Mouse (Mus musculus) liver, embryonic 13.5 days (tissue): ENCODE results near the gene Ndufa4. TPM values are rescaled to one million over a fixed set of nuclear protein-coding genes. Genes with fewer than 3 reads are reported as not detected.

Experiments used
- ATAC-seq: fragments of 200-750 bp; cut with Nextera tagmentation; 2 replicates; pipeline ENCODE4 v1.8.0; 2017; ENCODE audit warnings: low read depth, mild to moderate bottlenecking, moderate number of reproducible peaks, moderate library complexity
- DNase-seq: peaks from one replicate; pipeline ENCODE4 v3.0.0; 2022
- H3K27ac ChIP-seq: fragments of 300-500 bp; sonication (generic); 2 replicates; pipeline ENCODE4 v1.5.1; 2015; ENCODE audit warnings: moderate library complexity, mild to moderate bottlenecking, inconsistent platforms
- H3K27me3 ChIP-seq: fragments of 300-500 bp; sonication (generic); 2 replicates; pipeline ENCODE4 v1.6.1; 2015; ENCODE audit warnings: mild to moderate bottlenecking, inconsistent platforms
- H3K36me3 ChIP-seq: fragments of 300-500 bp; sonication (generic); 2 replicates; pipeline ENCODE4 v1.6.1; 2015; ENCODE audit warnings: mild to moderate bottlenecking, inconsistent platforms
- H3K4me1 ChIP-seq: fragments of 300-500 bp; sonication (generic); replicated peaks from 2 replicates; pipeline ENCODE4 v1.6.1; 2015; ENCODE audit warnings: inconsistent platforms
- H3K4me2 ChIP-seq: fragments of 300-500 bp; sonication (generic); 2 replicates; pipeline ENCODE4 v1.6.1; 2015; ENCODE audit warnings: inconsistent platforms, mild to moderate bottlenecking, moderate library complexity
- H3K4me3 ChIP-seq: fragments of 300-500 bp; sonication (generic); replicated peaks from 2 replicates; pipeline ENCODE4 v1.5.1; 2015; ENCODE audit warnings: mild to moderate bottlenecking, inconsistent platforms
- H3K9ac ChIP-seq: fragments of 300-500 bp; sonication (generic); 2 replicates; pipeline ENCODE4 v1.6.1; 2015; ENCODE audit warnings: mild to moderate bottlenecking, inconsistent platforms
- H3K9me3 ChIP-seq: fragments of 300-500 bp; sonication (generic); replicated peaks from 2 replicates; pipeline ENCODE4 v1.6.1; 2016; ENCODE audit warnings: inconsistent platforms
- WGBS: fragments of 180-500 bp; shearing (Covaris S2); methylation state at CpG from one replicate; pipeline ENCODE4 v1.1.7; 2015; ENCODE audit not compliant: insufficient replicate concordance; 5-methylcytosine and 5-hydroxymethylcytosine counted together
- polyA plus RNA-seq: library from polyadenylated mRNA; unstranded; fragments of >200 nt; fragmentation: Nextera tagmentation; extraction: Ambion mirVana; gene quantifications from 2 replicates; pipeline ENCODE4 v1.2.1, GENCODE M21; 2015

Ndufa4 gene
- 582 and 608 TPM in 2 replicates for polyA plus RNA-seq

DNA sequence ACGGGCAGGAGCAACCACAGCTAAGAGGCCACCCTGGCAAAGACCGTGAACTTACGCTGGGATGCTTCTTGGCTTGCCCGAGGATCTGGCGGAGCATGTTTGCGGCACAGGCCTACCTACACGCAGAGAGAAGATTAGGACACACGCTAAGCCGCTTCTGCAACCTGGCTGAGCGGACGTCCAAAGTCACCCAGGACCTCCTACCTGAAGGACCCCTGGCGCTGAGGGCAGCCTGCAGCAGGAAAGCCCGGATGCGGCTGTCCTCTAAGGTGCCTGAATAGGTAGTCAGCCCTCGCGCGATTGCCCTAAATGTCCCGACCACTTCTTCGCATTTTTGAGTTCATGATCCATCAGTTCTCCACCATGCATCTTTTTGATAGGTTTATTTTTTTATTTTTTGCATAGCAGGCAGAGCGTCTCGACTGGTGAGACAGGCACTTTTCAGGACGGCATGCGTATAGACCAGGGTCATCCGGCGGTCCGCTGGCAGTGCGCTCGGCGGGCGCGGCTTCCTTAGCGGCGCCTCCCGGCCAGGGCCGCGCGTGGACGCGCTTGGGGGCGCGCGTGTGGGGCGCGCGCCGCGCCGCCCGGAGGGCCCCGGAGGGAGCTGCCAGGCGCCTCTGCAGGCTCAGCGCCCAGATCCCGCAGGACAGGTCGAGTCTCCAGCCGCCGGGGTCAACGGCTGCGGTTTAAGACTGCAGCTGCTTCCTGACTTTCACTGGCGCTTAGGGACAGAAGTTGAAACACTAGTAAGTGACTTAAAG, at the start of gene Ndufa4, which contains the start of gene Phf14:
Ndufa4 (minus strand) TSS at position 229 of the 764 bp plus-strand sequence.
Phf14 (plus strand) TSS at position 541 of the 764 bp plus-strand sequence.
- no peaks in the 10 kb centered on the region for H3K9me3 ChIP-seq
- peak; percentile 88 for DNase-seq
- H3K4me2 ChIP-seq, result peak within 1 kb of the TSS; percentile 81
- peaks cover 21% of the 10 kb centered on the region for H3K36me3 ChIP-seq
- H3K27ac ChIP-seq, result peak within 1 kb of the TSS; percentile 84
- under 1% methylated on average over 59 of the region's 59 CpGs for WGBS
- peak within 1 kb of the TSS; percentile 87 for H3K4me3 ChIP-seq
- ATAC-seq, result peak; percentile 97
- H3K27me3 ChIP-seq, result no peaks in the 10 kb centered on the region
- peak within 1 kb of the TSS; percentile 90 for H3K9ac ChIP-seq
- H3K4me1 ChIP-seq, result peaks cover 19% of the 10 kb centered on the region

DNA sequence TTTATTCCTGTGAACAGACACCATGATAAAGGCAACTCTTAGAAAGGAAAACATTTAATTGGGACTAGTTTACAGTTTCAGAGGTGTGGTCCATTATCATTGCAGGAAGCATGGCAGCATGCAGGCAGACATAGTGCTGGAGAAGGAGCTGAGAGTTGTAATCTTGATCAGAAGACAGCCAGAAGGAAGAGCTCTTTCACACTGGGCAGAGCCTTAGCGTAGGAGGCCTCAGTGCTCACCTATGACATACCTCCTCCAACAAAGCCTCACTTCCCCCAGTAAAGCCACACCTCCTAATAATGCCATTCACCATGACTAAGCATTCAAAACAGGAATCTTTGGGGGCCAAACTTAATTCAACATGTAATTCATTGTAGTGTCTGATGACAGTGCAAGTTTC, 40.8 kb upstream of the Ndufa4 start:
- H3K4me2 ChIP-seq, result no peak overlapping the region
- no peaks in the 10 kb centered on the region for H3K9me3 ChIP-seq
- peak overlapping the region; percentile 58 for H3K27ac ChIP-seq
- ATAC-seq (peak; percentile 91), DNase-seq (peak; percentile 18)
- no peaks in the 10 kb centered on the region for H3K27me3 ChIP-seq
- H3K36me3 ChIP-seq, result peaks cover 15% of the 10 kb centered on the region
- H3K4me1 ChIP-seq, result peaks cover 32% of the 10 kb centered on the region
- H3K9ac ChIP-seq, result no peak overlapping the region
- 7% methylated on average over 1 of the region's 1 CpGs for WGBS
- H3K4me3 ChIP-seq, result no peak overlapping the region

DNA sequence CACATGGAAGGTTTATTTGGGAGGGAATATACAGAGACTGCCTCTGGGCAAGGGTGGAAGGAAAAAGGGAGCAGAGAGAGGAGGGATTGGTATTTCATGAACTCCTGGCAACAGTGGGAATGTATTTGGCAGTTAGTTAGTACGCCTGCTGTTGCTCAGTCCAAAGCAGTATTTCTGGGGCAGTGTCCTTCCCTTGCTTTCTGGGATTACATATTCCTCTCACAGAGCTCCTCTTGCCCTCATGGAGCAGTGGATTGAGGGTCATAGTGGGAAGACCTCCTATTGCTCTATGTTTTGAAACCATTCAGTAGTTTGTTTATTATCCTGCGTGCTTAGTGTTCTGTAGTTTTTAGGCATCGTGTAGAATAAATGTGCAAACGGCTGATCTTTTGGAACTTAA, 34.8 kb upstream of the Ndufa4 start:
- Histone ChIP-seq H3K27me3 (no peaks in the 10 kb centered on the region), H3K4me2 (no peak overlapping the region), H3K36me3 (peaks cover 19% of the 10 kb centered on the region), H3K4me3 (no peak overlapping the region), H3K4me1 (peaks cover 46% of the 10 kb centered on the region), H3K9me3 (no peaks in the 10 kb centered on the region), H3K27ac (no peak overlapping the region), H3K9ac (no peak overlapping the region)
- 85% methylated on average over 4 of the region's 4 CpGs for WGBS
- ATAC-seq (no peak), DNase-seq (no peak)

DNA sequence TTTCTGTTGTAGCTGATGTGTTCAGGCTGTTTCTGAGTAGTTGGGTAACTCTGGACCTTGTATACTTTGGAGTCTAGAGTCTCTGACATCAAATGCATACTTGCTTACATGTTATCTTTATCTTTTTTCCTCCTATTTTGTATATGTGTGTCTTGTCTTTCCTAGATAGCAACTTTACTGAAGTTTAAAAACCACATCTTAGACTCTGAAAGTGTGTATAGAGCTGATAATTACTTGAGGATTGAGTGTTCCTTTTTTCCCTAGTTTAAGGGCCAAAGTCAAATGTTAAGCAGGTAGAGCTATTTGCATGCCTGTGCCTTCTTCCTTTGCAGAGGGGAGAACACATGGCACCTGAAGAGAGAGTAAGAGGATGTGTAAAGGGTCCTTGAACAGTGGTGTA, 33.6 kb upstream of the Ndufa4 start:
- DNase-seq (no peak), ATAC-seq (peak; percentile 89)
- no peaks in the 10 kb centered on the region for H3K9me3 ChIP-seq
- no peak overlapping the region for H3K4me2 ChIP-seq
- 0 out of 2 replicates have a peak overlapping the region, but pooled peaks have one; percentile 57 for H3K27ac ChIP-seq
- H3K9ac ChIP-seq, result no peak overlapping the region
- H3K27me3 ChIP-seq, result no peaks in the 10 kb centered on the region
- no peak overlapping the region for H3K4me3 ChIP-seq
- peaks cover 46% of the 10 kb centered on the region for H3K4me1 ChIP-seq
- peaks cover 17% of the 10 kb centered on the region for H3K36me3 ChIP-seq

DNA sequence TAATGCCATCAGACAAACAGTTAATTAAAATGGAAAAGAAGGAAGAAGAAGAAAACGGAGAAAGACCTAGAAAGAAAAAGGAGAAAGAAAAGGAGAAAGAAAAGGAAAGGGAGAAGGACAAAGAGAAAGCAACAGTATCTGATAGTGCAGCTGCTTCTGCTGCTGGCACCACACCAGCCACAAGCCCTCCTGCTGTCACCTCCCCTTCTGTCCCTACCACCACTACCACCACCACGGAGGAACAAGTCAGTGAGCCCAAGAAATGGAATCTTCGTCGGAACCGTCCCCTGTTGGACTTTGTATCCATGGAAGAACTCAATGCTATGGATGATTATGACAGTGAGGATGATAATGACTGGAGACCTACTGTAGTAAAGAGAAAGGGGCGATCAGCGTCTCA, 26.1 kb upstream of the Ndufa4 start:
- ATAC-seq, result no peak
- WGBS, result 80% methylated on average over 7 of the region's 7 CpGs
- H3K4me2 ChIP-seq, result no peak overlapping the region

DNA sequence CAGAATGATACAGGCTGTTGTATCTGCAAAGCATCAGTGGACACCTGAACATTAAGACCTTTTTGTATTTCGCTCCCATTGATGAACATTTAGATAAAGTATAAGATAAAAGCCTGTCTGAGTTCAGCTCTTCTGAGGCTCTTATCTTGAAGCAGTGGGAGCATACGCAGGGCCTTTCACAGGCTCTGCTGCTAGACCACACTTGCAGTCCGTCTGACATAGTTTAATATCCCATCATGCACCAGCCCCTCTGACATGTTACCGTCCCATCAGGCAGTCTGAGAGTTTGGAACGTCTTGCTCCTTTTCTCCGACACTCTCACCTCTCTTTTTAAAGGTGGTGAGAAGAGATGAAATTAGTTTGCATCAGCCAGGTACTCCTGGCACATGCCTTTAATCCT, 20.2 kb upstream of the Ndufa4 start:
- no peaks in the 10 kb centered on the region for H3K9me3 ChIP-seq
- peaks cover 10% of the 10 kb centered on the region for H3K36me3 ChIP-seq
- ATAC-seq (0 out of 2 replicates have a peak, but pooled peaks have one; percentile 21), DNase-seq (no peak)
- H3K4me1 ChIP-seq, result peaks cover 20% of the 10 kb centered on the region
- H3K4me3 ChIP-seq, result peak overlapping the region; percentile 12
- 48% methylated on average over 6 of the region's 6 CpGs for WGBS
- no peaks in the 10 kb centered on the region for H3K27me3 ChIP-seq
- H3K4me2 ChIP-seq, result peak overlapping the region; percentile 87
- H3K9ac ChIP-seq, result no peak overlapping the region
- peak overlapping the region; percentile 19; the same call in 1 of the 2 replicates for H3K27ac ChIP-seq

More for the DNA sequence above, 26.1 kb upstream of the Ndufa4 start:
- Histone ChIP-seq H3K9ac (no peak overlapping the region), H3K36me3 (peaks cover 8% of the 10 kb centered on the region), H3K4me1 (peaks cover 4% of the 10 kb centered on the region), H3K27me3 (no peaks in the 10 kb centered on the region), H3K4me3 (no peak overlapping the region), H3K27ac (no peak overlapping the region), H3K9me3 (no peaks in the 10 kb centered on the region)
- no peak for DNase-seq

DNA sequence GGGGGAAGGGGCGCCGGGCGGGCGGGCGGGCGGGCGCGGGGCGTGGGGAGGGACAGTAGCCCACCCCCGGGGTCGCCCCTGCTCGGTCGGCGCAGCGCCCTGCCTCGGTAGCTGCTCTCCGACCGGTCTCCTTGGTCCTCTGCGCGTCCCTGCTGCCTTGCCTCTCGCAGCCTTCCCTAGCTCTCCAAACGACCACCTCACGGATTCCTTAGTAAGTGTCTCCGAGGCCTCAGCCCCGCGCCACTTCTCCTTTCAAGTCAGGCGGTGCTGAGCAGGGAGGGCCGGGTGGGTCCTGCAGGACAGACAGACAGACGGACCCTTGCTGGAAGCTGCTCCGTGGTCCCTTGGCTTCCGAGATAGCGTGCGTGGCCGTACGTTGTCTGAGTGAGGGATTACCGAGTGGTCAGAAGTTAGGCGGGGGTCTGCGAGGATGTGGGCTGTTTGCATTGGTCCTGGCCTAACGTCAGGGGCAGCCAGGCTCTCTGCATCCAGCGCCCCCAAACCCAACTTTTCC, 18.8 kb upstream of the Ndufa4 start:
- ATAC-seq (peak; percentile 77), DNase-seq (peak; percentile 21)

DNA sequence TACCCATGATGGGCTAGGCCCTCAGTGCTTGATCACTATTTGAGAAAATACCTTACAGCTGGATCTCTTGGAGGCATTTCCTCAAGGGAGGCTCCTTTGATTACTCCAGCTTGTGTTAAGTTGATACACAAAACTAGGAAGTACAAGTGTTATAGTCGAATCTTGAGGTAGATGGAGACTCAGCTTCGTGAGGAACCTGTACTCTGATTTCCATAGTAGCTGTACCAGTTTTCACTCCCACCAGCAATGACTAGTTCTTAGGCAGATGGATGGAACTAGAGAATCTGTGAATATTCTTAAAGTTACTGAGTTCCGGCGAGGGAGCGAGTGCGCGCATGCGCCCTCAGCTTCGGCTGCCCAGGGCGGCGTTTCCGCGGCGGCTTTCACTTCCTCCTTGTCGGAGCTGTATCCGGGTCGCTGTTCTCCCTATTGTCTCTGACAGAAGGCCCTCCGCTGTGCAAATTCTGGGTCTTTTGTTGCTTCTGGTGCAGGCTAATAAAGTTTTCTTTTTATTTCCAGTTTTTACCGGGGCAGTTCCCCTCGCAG, 18.3 kb upstream of the Ndufa4 start:
- DNase-seq (peak; percentile 73), ATAC-seq (peak; percentile 96)
- Histone ChIP-seq H3K4me2 (peak overlapping the region; percentile 87), H3K36me3 (peaks cover 10% of the 10 kb centered on the region), H3K4me3 (peak overlapping the region; percentile 87), H3K9me3 (no peaks in the 10 kb centered on the region), H3K27me3 (no peaks in the 10 kb centered on the region), H3K4me1 (peaks cover 20% of the 10 kb centered on the region), H3K9ac (peak overlapping the region; percentile 95), H3K27ac (peak overlapping the region; percentile 85)
- under 1% methylated on average over 20 of the region's 20 CpGs for WGBS

More for the DNA sequence above, 18.8 kb upstream of the Ndufa4 start:
- H3K27ac ChIP-seq, result peak overlapping the region; percentile 85
- peak overlapping the region; percentile 87 for H3K4me2 ChIP-seq
- H3K9me3 ChIP-seq, result no peaks in the 10 kb centered on the region
- H3K4me1 ChIP-seq, result peaks cover 20% of the 10 kb centered on the region
- under 1% methylated on average over 32 of the region's 40 CpGs for WGBS
- H3K4me3 ChIP-seq, result peak overlapping the region; percentile 87
- H3K27me3 ChIP-seq, result no peaks in the 10 kb centered on the region
- H3K36me3 ChIP-seq, result peaks cover 10% of the 10 kb centered on the region
- peak overlapping the region; percentile 95 for H3K9ac ChIP-seq

DNA sequence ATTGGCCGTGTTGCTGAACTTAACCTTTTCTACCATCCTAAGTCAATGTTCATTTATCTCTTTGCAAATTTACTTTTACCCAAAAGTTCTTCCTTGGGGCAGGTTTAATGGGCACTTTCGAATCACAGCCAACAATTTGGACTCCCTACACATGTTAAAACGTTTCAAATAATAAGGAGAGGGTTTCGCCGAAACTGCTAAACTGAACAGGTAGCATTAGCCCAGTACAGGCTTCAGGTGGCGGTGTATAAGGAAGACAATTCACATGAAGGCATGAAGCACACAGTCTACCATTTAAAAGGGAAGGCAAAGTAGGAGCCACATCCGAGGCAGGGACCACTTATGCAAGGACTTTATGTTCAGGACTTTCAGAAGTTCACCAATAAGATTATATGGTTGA, 873 bp upstream of the Ndufa4 start:
- no peaks in the 10 kb centered on the region for H3K9me3 ChIP-seq
- no peaks in the 10 kb centered on the region for H3K27me3 ChIP-seq
- peak overlapping the region; percentile 81 for H3K4me2 ChIP-seq
- H3K27ac ChIP-seq, result peak overlapping the region; percentile 48; the same call in 1 of the 2 replicates
- DNase-seq (no peak), ATAC-seq (no peak)
- peaks cover 19% of the 10 kb centered on the region for H3K4me1 ChIP-seq
- H3K9ac ChIP-seq, result peak overlapping the region; percentile 90
- H3K4me3 ChIP-seq, result peak overlapping the region; percentile 87
- peaks cover 14% of the 10 kb centered on the region for H3K36me3 ChIP-seq
- WGBS, result 20% methylated on average over 7 of the region's 7 CpGs

DNA sequence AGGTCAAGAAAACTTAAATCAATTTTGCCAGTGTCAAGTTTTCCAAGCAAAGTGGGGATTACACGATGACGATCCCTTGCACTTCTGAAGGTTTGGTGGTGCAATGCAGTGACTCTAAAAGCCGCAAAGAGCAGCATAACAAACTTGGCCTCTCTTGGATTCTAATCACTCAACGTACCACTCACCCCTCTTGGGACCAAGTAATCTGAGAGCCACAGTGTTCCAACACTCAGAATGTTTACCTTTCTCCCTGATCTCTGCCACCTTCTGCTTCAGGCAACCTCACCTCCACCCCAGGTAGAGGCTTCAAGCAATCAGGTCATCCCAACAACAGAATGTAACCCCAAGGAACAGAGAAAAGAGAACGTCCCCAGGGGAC, 418 bp downstream of the Ndufa4 start:
- no peaks in the 10 kb centered on the region for H3K9me3 ChIP-seq
- peak overlapping the region; percentile 87 for H3K4me3 ChIP-seq
- H3K27ac ChIP-seq, result peak overlapping the region; percentile 84
- ATAC-seq (peak; percentile 34), DNase-seq (no peak)
- peak overlapping the region; percentile 90 for H3K9ac ChIP-seq
- H3K4me1 ChIP-seq, result peaks cover 19% of the 10 kb centered on the region
- no peaks in the 10 kb centered on the region for H3K27me3 ChIP-seq
- peak overlapping the region; percentile 81 for H3K4me2 ChIP-seq
- H3K36me3 ChIP-seq, result peaks cover 27% of the 10 kb centered on the region
- under 1% methylated on average over 5 of the region's 5 CpGs for WGBS

DNA sequence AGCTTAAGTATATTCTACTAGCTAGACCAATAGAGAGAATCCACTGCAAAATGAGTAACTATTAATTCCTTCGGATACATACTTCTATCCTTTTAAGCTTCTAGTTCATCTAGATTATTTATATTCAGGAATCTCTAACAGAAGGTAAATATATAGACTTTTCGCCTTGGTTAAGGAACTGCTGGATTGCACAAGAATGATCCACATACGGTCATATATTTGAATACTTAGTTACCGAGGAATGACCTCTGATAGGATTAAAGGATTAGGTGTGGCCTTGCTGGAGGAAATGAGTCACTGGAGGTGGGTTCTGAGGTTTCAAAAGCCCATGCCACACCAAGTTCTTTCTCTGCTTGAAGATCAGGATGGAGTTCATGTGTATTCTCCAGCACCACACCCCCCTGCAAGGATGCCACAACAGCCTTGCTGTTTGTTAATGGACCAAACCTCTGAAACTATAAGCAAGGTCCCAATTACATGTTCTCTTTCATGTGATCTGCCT, 6.4 kb downstream of the Ndufa4 start:
- Histone ChIP-seq H3K27me3 (no peaks in the 10 kb centered on the region), H3K4me3 (no peak overlapping the region), H3K27ac (no peak overlapping the region), H3K9me3 (no peaks in the 10 kb centered on the region), H3K9ac (no peak overlapping the region), H3K4me1 (peaks cover 9% of the 10 kb centered on the region), H3K4me2 (no peak overlapping the region), H3K36me3 (peaks cover 49% of the 10 kb centered on the region)
- ATAC-seq, result no peak
- no peak for DNase-seq
- 77% methylated on average over 4 of the region's 4 CpGs for WGBS
